Mouse (Mus musculus) monocyte, adult 5-6 weeks (primary cell): ENCODE data around the gene Gm42906. TPM values are rescaled to one million over a fixed set of nuclear protein-coding genes. Genes with fewer than 3 reads are reported as not detected.

Experiments used
- ATAC-seq: fragments of 153-309, 156-312 bp; replicated peaks from 2 replicates; pipeline ENCODE4 v1.8.0; 2017; ENCODE audit warnings: mild to moderate bottlenecking; ENCODE audit not compliant: low TSS enrichment, insufficient number of reproducible peaks, severe bottlenecking, poor library complexity, low FRiP score
- total RNA-seq: library from RNA; stranded (forward); fragments of 200-1000, 200-491, 200-594 nt; gene quantifications from 3 replicates; pipeline ENCODE4 v1.2.3, GENCODE M21; 2017

Gene Gm42906
- total RNA-seq, result not detected in 3 replicates

DNA sequence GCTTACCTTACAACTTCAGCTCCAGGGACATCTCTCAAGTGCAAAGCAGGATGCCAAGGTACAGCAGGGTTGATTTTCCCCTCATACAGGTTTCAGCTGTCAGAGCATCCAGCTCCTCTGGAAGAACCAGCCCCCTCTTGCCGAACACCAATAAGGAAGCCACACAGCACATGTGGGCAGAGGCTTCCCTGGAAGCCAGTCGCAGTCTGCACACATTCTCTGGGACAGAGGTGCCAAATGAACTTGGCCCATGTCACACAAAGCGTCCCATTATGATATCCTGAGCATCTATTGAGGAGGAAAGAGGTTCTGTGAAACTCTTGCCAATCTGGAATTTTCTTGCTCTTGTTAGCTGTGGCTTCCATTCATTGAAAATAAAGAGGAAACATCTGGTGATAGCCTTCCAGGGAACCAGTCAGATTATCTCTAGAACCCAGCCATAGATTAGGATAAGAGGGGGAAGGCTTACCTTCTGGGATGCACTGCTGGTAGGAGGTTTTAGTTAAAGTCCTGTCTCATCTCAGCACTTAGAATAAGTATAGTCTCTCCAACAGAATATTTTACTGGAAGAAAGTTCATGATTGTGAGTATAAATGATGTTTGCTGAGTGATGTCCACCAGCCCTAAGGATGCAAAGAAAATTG, at the start of gene Gm42906:
Gm42906 (minus strand) TSS at position 51 of the 644 bp plus-strand sequence.
- ATAC-seq, result no peak

DNA sequence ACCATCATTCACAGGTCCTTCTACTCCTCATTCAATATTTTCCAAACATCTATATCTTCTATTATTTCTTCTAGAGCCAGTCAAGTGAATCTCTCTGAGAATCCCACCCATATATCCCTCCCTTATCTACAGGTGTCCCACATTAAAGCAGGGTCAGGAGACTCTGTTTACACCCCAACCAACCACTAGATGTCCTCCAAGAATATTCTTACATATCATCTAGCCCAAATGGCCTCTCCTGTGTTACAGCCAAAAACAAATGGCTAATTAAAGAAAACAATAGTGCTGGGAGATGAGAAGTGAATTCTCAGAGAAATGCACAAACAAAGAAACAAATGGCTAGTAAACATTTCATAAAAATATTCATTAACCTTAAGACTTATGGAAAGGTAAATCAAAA, 17.7 kb upstream of the Gm42906 start:
- no peak for ATAC-seq

DNA sequence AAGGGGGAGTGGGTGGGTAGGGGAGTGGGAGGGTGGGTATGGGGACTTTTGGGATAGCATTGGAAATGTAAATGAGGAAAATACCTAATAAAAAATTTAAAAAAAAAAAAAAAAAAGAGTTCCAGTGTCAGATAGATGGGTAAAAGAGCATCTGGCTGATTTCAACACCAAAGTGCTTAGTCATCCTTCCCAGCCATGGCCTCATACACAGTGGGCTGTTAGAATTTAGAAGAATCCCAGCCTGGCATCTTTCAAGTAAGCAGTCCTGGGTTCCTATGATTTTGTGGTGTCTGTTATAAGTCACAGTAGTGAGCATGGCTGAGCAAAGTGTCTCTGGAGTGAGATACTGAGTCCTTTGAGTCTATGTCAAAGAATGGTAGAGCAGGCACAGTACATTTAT, 7.1 kb upstream of the Gm42906 start:
- no peak for ATAC-seq

- no peak for ATAC-seq
Measured at GRCm38 (mm10) chr5:151426466-151426865, 1.5 kb downstream of the Gm42906 start.

GRCm38 (mm10) chr5:151422692-151423091, 5.3 kb downstream of the Gm42906 start:
- no peak for ATAC-seq

GRCm38 (mm10) chr5:151421859-151422258, 6.1 kb downstream of the Gm42906 start:
- ATAC-seq, result no peak

DNA sequence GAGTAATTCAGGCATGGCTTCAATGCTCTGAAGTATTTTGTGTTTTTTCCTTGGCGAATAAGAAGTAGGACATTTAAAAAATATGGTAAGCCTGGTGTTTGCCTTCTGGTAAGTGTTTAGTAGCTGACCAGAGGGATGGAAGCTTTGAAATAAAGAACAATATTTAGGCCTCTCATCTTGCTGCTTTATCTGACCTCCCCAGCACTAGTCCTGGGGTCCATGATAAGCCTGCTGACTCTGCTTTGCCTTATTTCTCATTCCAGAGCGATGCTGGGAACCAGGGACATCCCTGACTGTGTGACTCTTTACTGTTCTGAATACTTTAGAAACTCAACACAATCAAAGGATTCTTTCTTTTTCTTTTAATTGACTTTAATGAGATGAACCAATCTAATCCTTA, 9.4 kb downstream of the Gm42906 start:
- ATAC-seq, result no peak

GRCm38 (mm10) chr5:151417421-151418038, 10.4 kb downstream of the Gm42906 start:
- no peak for ATAC-seq

DNA sequence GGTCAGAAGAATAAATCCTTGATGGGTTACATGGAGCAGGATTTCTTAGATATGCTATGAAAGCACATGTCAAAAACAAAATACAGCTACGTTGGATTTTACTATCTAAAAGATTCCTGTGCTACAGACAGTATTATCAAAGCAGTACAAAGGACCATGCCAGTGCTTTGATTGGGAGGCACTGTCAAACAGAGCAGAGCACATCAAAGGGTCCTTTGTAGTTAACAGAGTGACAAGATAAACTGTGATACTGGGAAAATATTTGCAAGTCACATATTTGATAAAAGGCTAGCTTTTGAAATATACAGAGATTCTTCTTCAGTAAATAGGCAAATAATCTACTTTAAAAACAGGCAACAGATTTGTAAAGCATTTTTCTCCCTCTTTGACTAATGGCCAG, 11.0 kb downstream of the Gm42906 start:
- no peak for ATAC-seq

GRCm38 (mm10) chr5:151413617-151414016, 14.3 kb downstream of the Gm42906 start:
- ATAC-seq, result no peak

- ATAC-seq, result no peak
Measured at GRCm38 (mm10) chr5:151412666-151413463, 15.1 kb downstream of the Gm42906 start.

DNA sequence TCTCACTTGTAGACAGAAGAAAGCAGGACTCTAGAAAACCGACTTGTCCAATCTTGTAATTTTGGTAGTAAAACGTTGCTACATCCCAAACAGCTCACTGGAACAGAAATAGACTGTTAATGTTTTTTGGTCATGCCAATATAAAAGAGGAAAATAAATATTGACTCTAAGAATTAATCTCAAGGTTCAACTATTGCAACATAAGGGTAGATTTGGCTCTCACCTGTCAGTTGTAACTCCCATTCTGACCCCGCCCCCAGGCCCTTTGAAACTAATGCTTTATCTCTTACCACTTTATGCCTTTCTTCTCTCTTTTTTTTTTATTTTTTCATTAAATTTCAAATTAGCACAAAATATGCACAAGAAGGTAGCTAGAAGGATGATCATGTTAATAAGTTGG, 18.0 kb downstream of the Gm42906 start:
- ATAC-seq, result no peak

- no peak for ATAC-seq
Measured at GRCm38 (mm10) chr5:151409282-151409681, 18.7 kb downstream of the Gm42906 start.

- no peak for ATAC-seq
Measured at GRCm38 (mm10) chr5:151408124-151408900, 19.7 kb downstream of the Gm42906 start.

- ATAC-seq, result no peak
Measured at GRCm38 (mm10) chr5:151407493-151407892, 20.5 kb downstream of the Gm42906 start.

GRCm38 (mm10) chr5:151406276-151406675, 21.7 kb downstream of the Gm42906 start:
- ATAC-seq, result no peak

DNA sequence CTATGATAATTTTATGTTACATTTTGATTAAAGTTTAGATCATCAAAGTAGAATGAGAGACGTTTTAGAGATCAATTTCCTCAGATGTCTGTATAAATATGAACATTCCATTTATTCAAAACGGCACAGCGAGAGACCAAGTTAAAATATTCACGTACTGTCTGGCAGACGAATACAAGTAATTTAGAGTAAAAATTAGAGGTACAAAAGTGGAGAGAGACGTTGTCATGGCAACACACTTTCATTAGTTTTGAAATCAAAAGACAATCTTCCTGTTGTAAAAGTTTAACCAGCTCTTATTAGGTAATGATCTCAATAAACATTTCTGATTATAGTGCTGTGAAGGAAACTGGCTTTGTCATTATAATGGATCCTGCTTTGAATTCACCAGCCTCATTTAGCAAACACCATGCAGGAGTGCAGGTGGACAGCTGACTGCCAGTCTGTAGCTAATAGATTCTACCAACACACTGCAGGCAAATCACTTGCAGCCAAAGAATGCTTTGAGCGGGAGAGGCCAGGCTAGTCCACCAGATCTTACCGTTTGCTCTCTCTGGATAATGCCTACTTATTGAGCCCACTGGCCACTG, 22.6 kb downstream of the Gm42906 start:
- no peak for ATAC-seq

GRCm38 (mm10) chr5:151403586-151403985, 24.4 kb downstream of the Gm42906 start:
- ATAC-seq, result no peak

- ATAC-seq, result no peak
Measured at GRCm38 (mm10) chr5:151400557-151400944, 27.4 kb downstream of the Gm42906 start.
